Mouse (Mus musculus): Measurements from ENCODE around the gene Serbp1. TPM values are rescaled to one million over a fixed set of nuclear protein-coding genes. Genes with fewer than 3 reads are reported as not detected.
"Not testable (repeated sequence)": the region's sequence is repeated elsewhere in the genome, so short reads cannot be mapped to it uniquely, and the experiment has no call there.

Gene Serbp1
- total RNA-seq, 2 experiments from 2014 or later: 188 to 193 TPM

- no peak for DNase-seq (ENCODE audit: extremely low spot score in 1 of 2, low spot score in 2 of 2)
- H3K27ac ChIP-seq: no peak overlapping the region
- intact Hi-C loops (cut with DNase I): no loop called here
- no peak for TF ChIP-seq CTCF (IDR thresholded peaks at IDR 0.05)
- H3K4me3 ChIP-seq: no peak overlapping the region
Observed at GRCm38 (mm10) chr6:67217846-67218245, 20.1 kb upstream of the Serbp1 start.

GRCm38 (mm10) chr6:67218566-67218965 lies 19.4 kb upstream of the Serbp1 start:
- no peak for TF ChIP-seq CTCF (IDR thresholded peaks at IDR 0.05)
- intact Hi-C loops (cut with DNase I): no loop called here

GRCm38 (mm10) chr6:67219931-67220330 lies 18.0 kb upstream of the Serbp1 start:
- H3K27ac ChIP-seq; DNase-seq (ENCODE audit: extremely low spot score in 1 of 2, low spot score in 2 of 2); H3K4me3 ChIP-seq; intact Hi-C loops (cut with DNase I): not testable (repeated sequence)

More at GRCm38 (mm10) chr6:67218566-67218965, 19.4 kb upstream of the Serbp1 start:
- H3K4me3 ChIP-seq: no peak overlapping the region
- H3K27ac ChIP-seq: no peak overlapping the region
- DNase-seq (ENCODE audit: extremely low spot score in 1 of 2, low spot score in 2 of 2): no peak

GRCm38 (mm10) chr6:67220731-67221130 lies 17.2 kb upstream of the Serbp1 start:
- no peak for DNase-seq (ENCODE audit: extremely low spot score in 1 of 2, low spot score in 2 of 2)
- intact Hi-C loops (cut with DNase I): no loop called here
- Histone ChIP-seq H3K27ac (no peak overlapping the region), H3K4me3 (no peak overlapping the region)
- TF ChIP-seq CTCF (IDR thresholded peaks at IDR 0.05): no peak

- DNase-seq (ENCODE audit: extremely low spot score in 1 of 2, low spot score in 2 of 2): no peak
- no peak overlapping the region for H3K27ac ChIP-seq
- intact Hi-C loops (cut with DNase I): no loop called here
- TF ChIP-seq CTCF (IDR thresholded peaks at IDR 0.05): no peak
- H3K4me3 ChIP-seq: no peak overlapping the region
Observed at GRCm38 (mm10) chr6:67223082-67223481, 14.9 kb upstream of the Serbp1 start.

- H3K4me3 ChIP-seq: no peak overlapping the region
- intact Hi-C loops (cut with DNase I): no loop called here
- H3K27ac ChIP-seq: no peak overlapping the region
- TF ChIP-seq CTCF (IDR thresholded peaks at IDR 0.05): no peak
- no peak for DNase-seq (ENCODE audit: extremely low spot score in 1 of 2, low spot score in 2 of 2)
Observed at GRCm38 (mm10) chr6:67223499-67223898, 14.5 kb upstream of the Serbp1 start.

- Histone ChIP-seq H3K4me3 (no peak overlapping the region), H3K27ac (no peak overlapping the region)
- TF ChIP-seq CTCF (IDR thresholded peaks at IDR 0.05): no peak
- DNase-seq (ENCODE audit: extremely low spot score in 1 of 2, low spot score in 2 of 2): no peak
- intact Hi-C loops (cut with DNase I): no loop called here
Observed at GRCm38 (mm10) chr6:67226286-67226685, 11.7 kb upstream of the Serbp1 start.

- H3K27ac ChIP-seq: peak overlapping the region; percentile 15; the same call in 1 of the 2 replicates
- DNase-seq (ENCODE audit: extremely low spot score in 1 of 2, low spot score in 2 of 2): peak; percentile 9 to 11
- TF ChIP-seq CTCF (IDR thresholded peaks at IDR 0.05): no peak
- intact Hi-C loops (cut with DNase I): no loop called here
- peak overlapping the region; percentile 40 for H3K4me3 ChIP-seq
Observed at GRCm38 (mm10) chr6:67228459-67229107, 9.4 kb upstream of the Serbp1 start.

GRCm38 (mm10) chr6:67229521-67229920 lies 8.5 kb upstream of the Serbp1 start:
- no peak for TF ChIP-seq CTCF (IDR thresholded peaks at IDR 0.05)
- intact Hi-C loops (cut with DNase I): no loop called here
- DNase-seq (ENCODE audit: extremely low spot score in 1 of 2, low spot score in 2 of 2): no peak
- Histone ChIP-seq H3K27ac (no peak overlapping the region), H3K4me3 (no peak overlapping the region)

GRCm38 (mm10) chr6:67229922-67230518 lies 8.0 kb upstream of the Serbp1 start:
- H3K27ac ChIP-seq: no peak overlapping the region
- H3K4me3 ChIP-seq: no peak overlapping the region
- TF ChIP-seq CTCF (IDR thresholded peaks at IDR 0.05): no peak
- intact Hi-C loops (cut with DNase I): loop anchor here (2.0 kb wide), 1 partner anchor 37 kb away; no protein-coding TSS in a partner anchor
- DNase-seq (ENCODE audit: extremely low spot score in 1 of 2, low spot score in 2 of 2): no peak

GRCm38 (mm10) chr6:67230950-67231349 lies 7.0 kb upstream of the Serbp1 start:
- TF ChIP-seq CTCF (IDR thresholded peaks at IDR 0.05): no peak
- H3K4me3 ChIP-seq: no peak overlapping the region
- intact Hi-C loops (cut with DNase I): loop anchor here (2.0 kb wide), 1 partner anchor 36 kb away; no protein-coding TSS in a partner anchor
- no peak overlapping the region for H3K27ac ChIP-seq
- no peak for DNase-seq (ENCODE audit: extremely low spot score in 1 of 2, low spot score in 2 of 2)

GRCm38 (mm10) chr6:67235649-67236048 lies 2.3 kb upstream of the Serbp1 start:
- no peak for TF ChIP-seq CTCF (IDR thresholded peaks at IDR 0.05)
- H3K4me3 ChIP-seq: no peak overlapping the region
- no peak overlapping the region for H3K27ac ChIP-seq
- intact Hi-C loops (cut with DNase I): no loop called here
- DNase-seq (ENCODE audit: extremely low spot score in 1 of 2, low spot score in 2 of 2): no peak

All from left cerebral cortex, adult 2 months (tissue).